Mouse (Mus musculus) liver, embryonic 16.5 days (tissue): ENCODE data around the gene Fbxo6. TPM values are rescaled to one million over a fixed set of nuclear protein-coding genes. Genes with fewer than 3 reads are reported as not detected.
"Not testable (repeated sequence)": the region's sequence is repeated elsewhere in the genome, so short reads cannot be mapped to it uniquely, and the experiment has no call there.

Source experiments
- ATAC-seq: fragments of 200-750 bp; cut with Nextera tagmentation; 2 replicates; pipeline ENCODE4 v1.8.0; 2017; ENCODE audit warnings: low read depth, mild to moderate bottlenecking, moderate number of reproducible peaks, moderate library complexity
- H3K27ac ChIP-seq: fragments of 300-500 bp; sonication (generic); 2 replicates; pipeline ENCODE4 v1.5.1; 2014; ENCODE audit warnings: mild to moderate bottlenecking, low read length
- H3K27me3 ChIP-seq: fragments of 300-500 bp; sonication (generic); 2 replicates; pipeline ENCODE4 v1.6.1; 2014; ENCODE audit warnings: low read depth, low read length, mixed read lengths; ENCODE audit not compliant: control insufficient read depth, insufficient read depth
- H3K36me3 ChIP-seq: fragments of 300-500 bp; sonication (generic); 2 replicates; pipeline ENCODE4 v1.6.1; 2014; ENCODE audit warnings: mild to moderate bottlenecking; ENCODE audit not compliant: control insufficient read depth, insufficient read depth
- H3K4me1 ChIP-seq: fragments of 300-500 bp; sonication (generic); 2 replicates; pipeline ENCODE4 v1.6.1; 2014; ENCODE audit warnings: low read depth, low read length, mixed read lengths; ENCODE audit not compliant: control insufficient read depth
- H3K4me2 ChIP-seq: fragments of 300-500 bp; sonication (generic); 2 replicates; pipeline ENCODE4 v1.6.1; 2014; ENCODE audit warnings: low read depth, low read length, mixed read lengths
- H3K4me3 ChIP-seq: fragments of 300-500 bp; sonication (generic); 2 replicates; pipeline ENCODE4 v1.5.1; 2014; ENCODE audit warnings: low read depth, mild to moderate bottlenecking, low read length
- H3K9ac ChIP-seq: fragments of 300-500 bp; sonication (generic); 2 replicates; pipeline ENCODE4 v1.6.1; 2014; ENCODE audit warnings: low read depth, low read length
- H3K9me3 ChIP-seq: fragments of 300-500 bp; sonication (generic); replicated peaks from 2 replicates; pipeline ENCODE4 v1.6.1; 2016; ENCODE audit warnings: low read length; ENCODE audit not compliant: control insufficient read depth
- WGBS: fragments of 180-500 bp; shearing (Covaris S2); extraction: QIAGEN DNeasy Blood & Tissue Kit; methylation state at CpG from one replicate; pipeline ENCODE4 v1.1.7; 2014; ENCODE audit not compliant: insufficient replicate concordance; 5-methylcytosine and 5-hydroxymethylcytosine counted together
- polyA plus RNA-seq: library from polyadenylated mRNA; unstranded; fragments of >200 nt; fragmentation: Nextera tagmentation; extraction: Ambion mirVana; gene quantifications from 2 replicates; pipeline ENCODE4 v1.2.1, GENCODE M21; 2015

Fbxo6 gene
- polyA plus RNA-seq, 1 experiment from 2014 or later = 11.4 TPM

GRCm38 (mm10) chr4:148121982-148122693 is 29.8 kb downstream of the Fbxo6 start:
- Histone ChIP-seq H3K27me3 (no peaks in the 10 kb centered on the region), H3K4me3 (no peak overlapping the region), H3K36me3 (no peaks in the 10 kb centered on the region), H3K9me3 (no peaks in the 10 kb centered on the region; the same call in 1 of the 2 replicates), H3K9ac (no peak overlapping the region), H3K4me1 (no peaks in the 10 kb centered on the region), H3K27ac (no peak overlapping the region), H3K4me2 (no peak overlapping the region)
- WGBS = 24% methylated on average over 6 of the region's 6 CpGs
- ATAC-seq = no peak

GRCm38 (mm10) chr4:148121362-148121761 is 30.6 kb downstream of the Fbxo6 start:
- Histone ChIP-seq H3K4me3 (no peak overlapping the region), H3K4me2 (no peak overlapping the region), H3K9me3 (no peaks in the 10 kb centered on the region; the same call in 1 of the 2 replicates), H3K4me1 (no peaks in the 10 kb centered on the region), H3K36me3 (no peaks in the 10 kb centered on the region), H3K27ac (no peak overlapping the region), H3K9ac (no peak overlapping the region), H3K27me3 (no peaks in the 10 kb centered on the region)
- WGBS = 65% methylated on average over 4 of the region's 4 CpGs
- no peak for ATAC-seq

- Histone ChIP-seq H3K27ac (no peak overlapping the region), H3K9me3 (no peaks in the 10 kb centered on the region; the same call in 1 of the 2 replicates), H3K27me3 (no peaks in the 10 kb centered on the region), H3K4me1 (no peaks in the 10 kb centered on the region), H3K9ac (no peak overlapping the region), H3K36me3 (no peaks in the 10 kb centered on the region), H3K4me3 (no peak overlapping the region), H3K4me2 (no peak overlapping the region)
- WGBS = 53% methylated on average over 9 of the region's 9 CpGs
- ATAC-seq = no peak
Observed at GRCm38 (mm10) chr4:148120555-148120954, 31.4 kb downstream of the Fbxo6 start.

GRCm38 (mm10) chr4:148119578-148119977 is 32.4 kb downstream of the Fbxo6 start:
- ATAC-seq, H3K27me3 ChIP-seq, H3K36me3 ChIP-seq, H3K4me1 ChIP-seq, H3K9ac ChIP-seq, H3K4me2 ChIP-seq, H3K9me3 ChIP-seq, H3K4me3 ChIP-seq, H3K27ac ChIP-seq: not testable (repeated sequence)
- 56% methylated on average over 9 of the region's 9 CpGs for whole genome bisulfite sequencing

- peaks cover 4% of the 10 kb centered on the region; the same call in 1 of the 2 replicates for H3K27me3 ChIP-seq
- WGBS = 62% methylated on average over 4 of the region's 4 CpGs
- no peak overlapping the region for H3K4me3 ChIP-seq
- H3K36me3 ChIP-seq = no peaks in the 10 kb centered on the region
- no peak overlapping the region for H3K4me2 ChIP-seq
- ATAC-seq = no peak
- no peaks in the 10 kb centered on the region for H3K4me1 ChIP-seq
- H3K9me3 ChIP-seq = no peaks in the 10 kb centered on the region; the same call in 1 of the 2 replicates
- no peak overlapping the region for H3K27ac ChIP-seq
- H3K9ac ChIP-seq = no peak overlapping the region
Observed at GRCm38 (mm10) chr4:148117392-148117791, 34.5 kb downstream of the Fbxo6 start.

- Histone ChIP-seq H3K27ac (no peak overlapping the region), H3K36me3 (no peaks in the 10 kb centered on the region), H3K9ac (no peak overlapping the region), H3K4me1 (no peaks in the 10 kb centered on the region), H3K27me3 (peaks cover 4% of the 10 kb centered on the region; the same call in 1 of the 2 replicates), H3K9me3 (no peaks in the 10 kb centered on the region; the same call in 1 of the 2 replicates), H3K4me2 (no peak overlapping the region), H3K4me3 (no peak overlapping the region)
- 70% methylated on average over 4 of the region's 4 CpGs for WGBS
- ATAC-seq = no peak
Observed at GRCm38 (mm10) chr4:148116657-148117056, 35.3 kb downstream of the Fbxo6 start.

GRCm38 (mm10) chr4:148115467-148115866 is 36.5 kb downstream of the Fbxo6 start:
- no peak for ATAC-seq
- Histone ChIP-seq H3K27me3 (peaks cover 4% of the 10 kb centered on the region; the same call in 1 of the 2 replicates), H3K4me2 (no peak overlapping the region), H3K36me3 (no peaks in the 10 kb centered on the region), H3K9ac (no peak overlapping the region), H3K27ac (no peak overlapping the region), H3K4me3 (no peak overlapping the region), H3K4me1 (no peaks in the 10 kb centered on the region), H3K9me3 (no peaks in the 10 kb centered on the region; the same call in 1 of the 2 replicates)
- WGBS = 3% methylated on average over 15 of the region's 15 CpGs

- no peak for ATAC-seq
- Histone ChIP-seq H3K9ac (no peak overlapping the region), H3K4me3 (no peak overlapping the region), H3K4me2 (no peak overlapping the region), H3K27me3 (peaks cover 4% of the 10 kb centered on the region; the same call in 1 of the 2 replicates), H3K36me3 (no peaks in the 10 kb centered on the region), H3K9me3 (no peaks in the 10 kb centered on the region; the same call in 1 of the 2 replicates), H3K4me1 (no peaks in the 10 kb centered on the region), H3K27ac (no peak overlapping the region)
- WGBS = 5% methylated on average over 15 of the region's 15 CpGs
Observed at GRCm38 (mm10) chr4:148114758-148115391, 37.1 kb downstream of the Fbxo6 start.

- no peak overlapping the region for H3K27ac ChIP-seq
- no peaks in the 10 kb centered on the region; the same call in 1 of the 2 replicates for H3K9me3 ChIP-seq
- H3K36me3 ChIP-seq = no peaks in the 10 kb centered on the region
- H3K27me3 ChIP-seq = peaks cover 4% of the 10 kb centered on the region; the same call in 1 of the 2 replicates
- no peak overlapping the region for H3K4me2 ChIP-seq
- no peak overlapping the region for H3K4me3 ChIP-seq
- ATAC-seq = no peak
- no peak overlapping the region for H3K9ac ChIP-seq
- whole genome bisulfite sequencing = 58% methylated on average over 12 of the region's 12 CpGs
- no peaks in the 10 kb centered on the region for H3K4me1 ChIP-seq
Observed at GRCm38 (mm10) chr4:148112519-148112918, 39.4 kb downstream of the Fbxo6 start.
